ENCODE assay signal across 20 mouse cellular contexts in genomic region chr2:61732802-61733486, GRCm38 (mm10). TPM values are rescaled to one million over a fixed set of nuclear protein-coding genes. Genes with fewer than 3 reads are reported as not detected.
DNase-seq lines count a peak whose midpoint lies in the region; ATAC-seq lines count a peak whose summit lies in the region.
"Had no signal": no experiment of that assay in that cellular context is flagged by ENCODE, and none has a peak within 500 bp of the region (broad histone marks: within the 10 kb centered on the region; RNA-seq: fewer than 3 reads in every experiment).

No protein-coding gene starts in this region.

- 0 out of 2 replicates have a peak overlapping the region, but pooled peaks have one; percentile 12 for H3K4me2 ChIP-seq in forebrain, embryonic 13.5 days
- H3K4me2 ChIP-seq in forebrain, embryonic 11.5 days (ENCODE audit: low read depth, low read length, severe bottlenecking), result no peak overlapping the region
- H3K4me2 ChIP-seq in forebrain, embryonic 16.5 days (ENCODE audit: low read length), result no peak overlapping the region
- H3K4me2 ChIP-seq: hindbrain, embryonic 12.5 days; kidney, embryonic 15.5 days had no signal

- H3K4me1 ChIP-seq in forebrain, embryonic 13.5 days, result peaks cover 10% of the 10 kb centered on the region
- H3K4me1 ChIP-seq in forebrain, embryonic 11.5 days (replicated peaks; ENCODE audit: control insufficient read depth, insufficient read depth, low read length), result no peaks in the 10 kb centered on the region
- H3K4me1 ChIP-seq in forebrain, embryonic 16.5 days (replicated peaks; ENCODE audit: control insufficient read depth, insufficient read depth, low read length), result peaks cover 8% of the 10 kb centered on the region
- H3K4me1 ChIP-seq: hindbrain, embryonic 12.5 days; kidney, embryonic 15.5 days had no signal

- H3K4me3 ChIP-seq in forebrain, embryonic 13.5 days, result no peak overlapping the region
- no peak overlapping the region for H3K4me3 ChIP-seq in forebrain, embryonic 11.5 days (ENCODE audit: low read depth, low read length)
- no peak overlapping the region for H3K4me3 ChIP-seq in forebrain, embryonic 16.5 days (replicated peaks; ENCODE audit: low read length)
- H3K4me3 ChIP-seq: heart, adult 2 months; hindbrain, embryonic 12.5 days; kidney, embryonic 15.5 days had no signal

- H3K27ac ChIP-seq in forebrain, embryonic 13.5 days, result peak overlapping the region; percentile 72
- H3K27ac ChIP-seq in forebrain, embryonic 11.5 days (ENCODE audit: low read depth, low read length), result no peak overlapping the region
- peak overlapping the region; percentile 76 for H3K27ac ChIP-seq in forebrain, embryonic 16.5 days (ENCODE audit: low read length)
- H3K27ac ChIP-seq: heart, adult 2 months; hindbrain, embryonic 12.5 days; kidney, embryonic 15.5 days had no signal

- no peak for DNase-seq in forebrain, embryonic 11.5 days (ENCODE audit: low spot score)
- peak; percentile 32 for DNase-seq in brain, adult 2 months (ENCODE audit: low read depth, low spot score)
- peak; percentile 25 to 42 for DNase-seq in layer of hippocampus, postnatal 10 days (ENCODE audit: low spot score in 2 of 2)
- no peak for DNase-seq in testis, postnatal 14 days (ENCODE audit: low spot score)
- DNase-seq in adrenal gland, postnatal 25 days, result no peak
- DNase-seq: adrenal gland, postnatal 14 days; cerebellum, adult 11 months; cerebellum, adult 9-11 months; gastrocnemius, postnatal 36 days; heart, adult 2 months; kidney, postnatal 4 days; lung, postnatal 4 days; thymus, adult 2 months; thymus, postnatal 4 days had no signal

- ATAC-seq in forebrain, embryonic 13.5 days, result peak; percentile 88
- no peak for ATAC-seq in forebrain, embryonic 11.5 days (replicated peaks; ENCODE audit: low FRiP score)
- peak; percentile 69 for ATAC-seq in forebrain, embryonic 16.5 days
- ATAC-seq: CD4-positive, CD25-positive, alpha-beta regulatory T cell, adult 4 months; intestine, postnatal 0 days had no signal

- WGBS in forebrain, embryonic 13.5 days, result 48% methylated on average over 11 of the region's 11 CpGs
- 80% methylated on average over 11 of the region's 11 CpGs for WGBS in forebrain, embryonic 11.5 days
- WGBS in forebrain, embryonic 16.5 days, result 40% methylated on average over 11 of the region's 11 CpGs

- H3K36me3 ChIP-seq in forebrain, embryonic 13.5 days (ENCODE audit: poor library complexity, severe bottlenecking), result 0 out of 2 replicates have a peak, but pooled peaks cover 3% of the 10 kb centered on the region
- no peaks in the 10 kb centered on the region; the same call in 1 of the 2 replicates for H3K36me3 ChIP-seq in forebrain, embryonic 11.5 days (ENCODE audit: control insufficient read depth, insufficient read depth, low read length)
- H3K36me3 ChIP-seq in forebrain, embryonic 16.5 days (ENCODE audit: control insufficient read depth, insufficient read depth), result peaks cover 3% of the 10 kb centered on the region; the same call in 1 of the 2 replicates
- H3K36me3 ChIP-seq: hindbrain, embryonic 12.5 days; kidney, embryonic 15.5 days had no signal

- no peak overlapping the region for H3K9ac ChIP-seq in forebrain, embryonic 13.5 days
- no peak overlapping the region for H3K9ac ChIP-seq in forebrain, embryonic 11.5 days (ENCODE audit: low read length)
- no peak overlapping the region for H3K9ac ChIP-seq in forebrain, embryonic 16.5 days (replicated peaks; ENCODE audit: low read depth, low read length)
- H3K9ac ChIP-seq: hindbrain, embryonic 12.5 days; kidney, embryonic 15.5 days had no signal

- H3K27me3 ChIP-seq in forebrain, embryonic 13.5 days, result no peaks in the 10 kb centered on the region
- H3K27me3 ChIP-seq in forebrain, embryonic 11.5 days (ENCODE audit: control insufficient read depth, insufficient read depth, low read length), result no peaks in the 10 kb centered on the region
- no peaks in the 10 kb centered on the region for H3K27me3 ChIP-seq in forebrain, embryonic 16.5 days (replicated peaks; ENCODE audit: control insufficient read depth, insufficient read depth, low read length)
- H3K27me3 ChIP-seq: hindbrain, embryonic 12.5 days; kidney, embryonic 15.5 days had no signal

- no peaks in the 10 kb centered on the region for H3K9me3 ChIP-seq in forebrain, embryonic 13.5 days (replicated peaks)
- no peaks in the 10 kb centered on the region for H3K9me3 ChIP-seq in forebrain, embryonic 11.5 days (ENCODE audit: control insufficient read depth, low read length)
- no peaks in the 10 kb centered on the region for H3K9me3 ChIP-seq in forebrain, embryonic 16.5 days (ENCODE audit: control insufficient read depth, low read length)
- H3K9me3 ChIP-seq: hindbrain, embryonic 12.5 days; kidney, embryonic 15.5 days had no signal

RNA-seq across cellular contexts. Expression of gene Psmd14, which starts 21.4 kb away (rescaled TPM):
- polyA plus RNA-seq in forebrain, embryonic 13.5 days (2015; fragmentation: Nextera tagmentation; extraction: Ambion mirVana), result 284 and 297 TPM in 2 replicates
- polyA plus RNA-seq in forebrain, embryonic 11.5 days (2014; fragmentation: Nextera tagmentation; extraction: Ambion mirVana), result 271 and 294 TPM in 2 replicates
- polyA plus RNA-seq in forebrain, embryonic 16.5 days (2015; fragmentation: Nextera tagmentation; extraction: Ambion mirVana), result 253 and 271 TPM in 2 replicates
- 100 to 1,000 TPM; 131 to 133 TPM for total RNA-seq in layer of hippocampus, postnatal 10 days (2021)
- 89.9 and 97.1 TPM in 2 replicates for total RNA-seq in adrenal gland, postnatal 25 days (2021)

Comparison
In these comparisons a context has a peak if more than half of its experiments do, and no peak if none do; other contexts are left out.
1. DNase-seq: peak in brain, adult 2 months (single experiment) and layer of hippocampus, postnatal 10 days (2 of 2); none in forebrain, embryonic 11.5 days (single experiment), testis, postnatal 14 days (single experiment) and adrenal gland, postnatal 25 days (single experiment).